Mouse (Mus musculus): ENCODE results near the gene Galnt14.

Gene Galnt14

DNA sequence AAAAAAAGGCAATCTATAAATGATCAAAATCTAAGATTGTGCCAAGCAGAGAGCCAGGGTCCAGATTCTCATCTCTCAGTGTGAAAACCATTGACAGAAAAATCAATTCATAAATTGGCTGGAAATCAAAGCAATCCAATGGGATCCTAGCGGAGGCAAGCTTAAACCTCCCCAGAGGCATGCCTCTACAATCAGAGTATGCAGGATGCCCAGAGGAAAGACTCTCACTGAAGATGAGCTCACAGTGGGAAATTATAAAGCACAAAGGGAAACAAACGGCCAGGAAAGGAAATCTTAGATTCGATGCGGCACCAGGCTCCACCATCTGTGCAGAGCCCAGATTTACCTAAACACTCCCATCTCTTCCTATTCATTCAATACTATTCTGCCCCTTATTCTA is 220.7 kb downstream of the Galnt14 start:
- no peak for DNase-seq

DNA sequence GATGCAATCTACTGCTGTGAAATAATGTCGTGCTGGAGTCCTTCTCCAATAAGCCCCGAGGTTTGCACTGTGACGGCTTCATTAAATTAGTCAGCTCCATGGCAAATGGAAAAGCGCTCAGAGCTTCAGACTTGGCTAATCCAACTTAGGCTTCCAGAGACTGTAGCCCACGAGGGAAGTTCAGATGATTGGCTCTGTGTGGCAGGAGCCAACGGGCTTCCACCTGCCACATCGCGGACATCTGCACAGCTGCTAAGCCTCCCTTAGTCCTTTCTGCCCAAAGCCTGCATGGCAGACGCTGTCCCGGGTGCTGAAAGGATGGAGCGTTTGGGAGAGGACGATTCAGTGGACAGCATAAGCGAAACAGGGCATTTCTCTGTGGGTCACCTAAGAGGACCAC is 222.5 kb downstream of the Galnt14 start:
- DNase-seq = no peak

DNA sequence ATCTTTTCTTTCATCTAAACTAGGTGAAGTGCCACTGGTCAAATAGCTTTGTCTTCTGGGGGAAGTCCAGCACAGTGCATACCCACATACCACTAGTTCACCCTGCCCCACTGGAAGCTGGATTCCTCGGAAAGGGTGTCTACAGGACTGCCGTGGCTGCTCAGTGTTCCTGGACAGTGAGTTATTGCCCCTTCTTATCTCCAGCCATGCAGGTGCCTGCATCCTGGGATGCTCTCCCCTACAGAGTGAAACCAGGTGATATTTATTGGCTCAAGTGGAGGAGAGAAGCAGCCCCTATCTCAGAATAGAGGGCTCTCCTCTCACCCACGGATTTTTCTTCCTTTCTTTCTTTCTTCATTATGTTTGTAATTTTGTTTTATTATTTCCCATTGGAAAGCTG is 222.9 kb downstream of the Galnt14 start:
- DNase-seq = no peak

DNA sequence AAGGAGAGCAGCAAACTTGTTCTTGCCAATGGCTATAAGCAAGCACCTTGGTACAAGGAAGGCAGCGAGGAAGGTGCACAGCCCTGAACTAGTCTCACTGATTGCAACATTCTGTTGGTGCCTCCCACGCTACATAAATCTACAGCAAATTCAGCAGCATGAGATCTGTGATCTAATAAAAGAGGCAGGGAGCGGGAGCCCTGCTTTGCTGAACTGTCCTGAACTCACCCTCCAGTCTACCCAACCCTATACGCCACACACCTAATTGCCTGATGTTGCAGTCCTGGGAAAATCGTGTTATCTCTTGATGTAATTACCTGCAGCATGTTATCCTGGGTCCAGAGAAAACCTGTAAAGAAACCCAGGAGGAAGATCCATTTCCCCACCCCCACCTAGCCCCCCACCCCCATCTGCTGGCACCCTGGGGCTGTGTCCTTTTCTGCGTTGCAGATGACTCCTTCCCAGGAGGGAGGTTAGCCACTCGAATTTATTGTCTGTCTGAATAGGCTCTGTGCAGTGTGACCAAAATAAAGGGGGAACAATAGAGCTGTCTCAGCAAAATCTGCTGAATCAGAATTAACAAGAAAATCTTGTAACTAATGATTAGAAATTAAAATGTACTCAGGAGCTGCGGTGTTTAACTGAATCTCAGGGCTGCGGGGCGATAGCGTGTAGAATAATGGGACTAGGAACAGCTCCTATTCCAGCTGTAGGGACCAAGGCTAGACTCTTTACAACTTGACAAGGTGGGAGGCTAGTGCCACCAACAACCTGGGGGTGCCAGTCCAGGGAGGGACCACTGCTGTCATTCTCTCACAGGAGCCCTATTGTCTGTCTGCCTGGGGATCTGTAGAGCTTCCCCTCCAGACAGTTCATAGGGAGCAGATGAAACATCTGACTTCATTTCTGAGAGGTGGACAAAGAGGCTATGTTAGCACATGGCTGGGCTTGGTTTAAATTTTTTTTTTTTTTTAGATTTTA is 232.9 kb downstream of the Galnt14 start:
- no peak for DNase-seq

DNA sequence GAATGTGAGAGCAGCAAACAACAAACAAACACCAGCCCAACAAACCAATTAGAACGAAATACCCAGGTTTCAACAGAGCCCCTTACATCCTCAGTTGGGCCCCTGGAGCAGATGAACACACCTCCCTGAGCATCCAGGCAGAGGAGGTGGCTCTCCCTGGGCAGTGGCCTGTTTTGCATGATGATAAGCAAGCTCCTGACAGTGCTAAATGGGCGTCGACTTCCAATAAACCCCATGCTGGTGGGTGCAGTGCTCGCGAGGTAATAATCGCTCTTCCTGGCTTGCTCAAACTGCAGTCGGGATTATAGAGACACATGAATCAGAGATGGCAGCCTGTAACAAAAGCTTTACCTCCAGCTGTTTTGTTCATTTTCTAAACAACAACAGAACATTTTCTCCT is 235.9 kb downstream of the Galnt14 start:
- DNase-seq = no peak

DNA sequence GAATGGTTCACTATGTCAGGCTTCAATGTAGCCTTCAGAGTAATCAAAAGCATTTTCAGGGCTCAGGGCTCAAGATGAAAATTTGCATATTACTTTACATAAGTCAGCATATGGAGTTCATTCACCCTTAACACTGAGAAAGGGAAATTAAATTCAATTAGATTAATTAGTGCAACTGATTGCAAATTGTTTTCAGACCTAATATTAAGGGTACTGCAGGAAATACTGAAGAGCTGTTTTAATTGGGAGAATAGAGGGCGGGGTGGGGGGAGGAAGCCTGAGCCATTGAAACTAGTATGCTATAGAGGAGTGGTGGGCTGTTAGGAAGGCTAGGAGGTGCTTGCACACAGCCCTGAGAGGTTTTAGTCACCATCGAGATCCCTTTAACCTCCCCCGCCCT is 237.2 kb downstream of the Galnt14 start:
- DNase-seq = no peak

DNA sequence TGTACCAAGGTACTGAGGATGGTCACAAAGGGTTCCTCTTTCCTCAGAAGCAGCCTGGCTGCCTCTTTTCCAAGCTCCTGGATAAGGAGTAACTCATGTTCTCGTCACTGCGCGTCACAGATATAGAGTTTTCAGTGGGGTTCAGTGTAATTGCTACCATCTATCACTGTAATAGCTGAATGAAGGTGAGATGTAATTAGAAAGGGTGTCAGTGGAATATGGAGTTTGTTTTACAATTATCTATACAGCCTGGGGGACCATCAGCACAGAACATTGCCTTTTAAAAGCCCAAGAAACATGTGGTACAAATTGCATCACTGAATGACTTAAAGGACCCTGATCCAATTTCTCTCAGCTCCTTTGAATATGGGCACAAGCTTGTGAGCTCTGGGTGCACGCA is 249.4 kb downstream of the Galnt14 start:
- no peak for DNase-seq

DNA sequence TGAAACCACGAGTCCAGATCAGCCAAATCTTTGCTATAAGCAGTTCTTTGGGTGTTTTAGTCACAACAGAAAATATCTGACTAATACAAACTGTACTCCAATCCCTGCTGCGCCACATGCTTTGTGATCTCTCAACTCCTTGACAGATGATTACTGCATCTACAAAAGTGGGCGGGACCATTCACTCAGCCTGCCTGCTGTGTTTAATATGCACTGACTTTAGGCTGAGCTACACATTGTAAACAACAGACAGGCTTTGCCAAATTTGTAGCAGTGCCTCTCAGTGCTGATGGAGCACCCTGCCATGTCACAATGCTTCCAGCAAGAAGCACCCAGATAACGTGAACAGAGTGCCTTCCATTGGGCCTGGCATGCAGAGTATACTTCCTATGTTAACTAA is 251.5 kb downstream of the Galnt14 start:
- DNase-seq = no peak

DNA sequence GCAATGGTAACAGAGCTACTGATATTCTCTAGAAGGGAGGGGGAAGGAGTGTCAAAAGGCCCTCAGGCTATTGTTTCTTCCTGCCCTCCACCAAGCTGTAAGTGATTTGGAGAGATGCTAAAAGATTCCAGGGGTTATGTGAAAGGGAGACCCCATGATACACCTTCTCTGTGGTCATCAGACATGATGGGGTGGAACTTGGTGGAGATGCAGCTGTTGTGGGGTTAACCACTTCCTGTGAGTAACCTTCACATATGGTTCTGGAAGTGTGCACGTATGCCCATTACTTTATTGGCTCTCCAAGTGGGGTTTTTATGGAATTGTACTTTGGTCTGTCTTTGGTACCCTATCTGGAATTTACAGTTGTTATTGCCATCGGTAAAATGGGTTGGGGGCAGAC is 253.7 kb downstream of the Galnt14 start:
- no peak for DNase-seq

DNA sequence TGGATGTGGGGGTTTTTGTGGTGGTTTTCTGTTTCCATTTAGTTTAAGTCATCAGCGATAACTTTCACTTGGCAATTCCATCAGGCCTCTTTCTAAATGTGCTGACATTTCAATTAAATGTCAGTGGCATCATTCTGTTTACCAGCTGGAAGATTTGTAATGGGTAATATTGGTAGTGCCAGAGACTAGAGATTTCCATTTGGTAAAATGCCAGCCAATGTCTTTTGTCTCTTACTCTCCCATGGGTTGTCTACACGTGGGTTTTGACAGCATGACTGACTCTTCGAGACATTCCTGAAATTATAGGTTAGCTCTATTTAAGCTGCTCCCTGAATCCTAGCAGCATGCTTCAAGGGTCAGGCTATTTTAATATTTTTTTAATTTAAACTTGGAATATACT is 256.6 kb downstream of the Galnt14 start:
- no peak for DNase-seq

DNA sequence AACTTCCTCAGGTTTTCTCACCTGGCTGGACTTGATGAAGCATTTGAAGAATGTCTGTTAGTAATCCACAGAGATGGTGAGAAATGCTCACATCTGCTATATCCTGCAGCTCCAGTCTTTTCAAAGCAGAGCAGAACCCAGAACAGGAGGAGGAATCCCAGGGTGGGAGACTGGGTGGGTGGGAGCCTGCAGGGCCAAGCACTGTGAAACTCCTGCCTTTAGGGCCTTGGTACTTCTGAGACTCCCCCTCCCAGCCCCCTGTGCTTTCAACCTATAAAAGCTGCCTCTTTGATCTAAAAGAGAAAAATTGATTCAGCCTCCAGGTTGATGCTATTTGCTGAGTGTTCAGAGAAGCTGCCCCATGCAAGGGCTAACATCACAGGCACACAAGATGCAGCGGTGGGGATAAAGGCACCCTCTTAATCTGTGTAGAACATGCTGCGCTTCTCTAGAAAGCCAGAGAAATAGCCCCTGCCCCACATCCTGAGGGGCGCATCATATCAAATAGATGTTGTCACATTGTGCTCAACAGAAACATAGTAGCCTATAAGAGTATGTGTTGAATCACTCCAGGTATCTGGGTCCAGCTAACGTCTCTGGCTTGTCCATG is 258.0 kb downstream of the Galnt14 start:
- DNase-seq = no peak

DNA sequence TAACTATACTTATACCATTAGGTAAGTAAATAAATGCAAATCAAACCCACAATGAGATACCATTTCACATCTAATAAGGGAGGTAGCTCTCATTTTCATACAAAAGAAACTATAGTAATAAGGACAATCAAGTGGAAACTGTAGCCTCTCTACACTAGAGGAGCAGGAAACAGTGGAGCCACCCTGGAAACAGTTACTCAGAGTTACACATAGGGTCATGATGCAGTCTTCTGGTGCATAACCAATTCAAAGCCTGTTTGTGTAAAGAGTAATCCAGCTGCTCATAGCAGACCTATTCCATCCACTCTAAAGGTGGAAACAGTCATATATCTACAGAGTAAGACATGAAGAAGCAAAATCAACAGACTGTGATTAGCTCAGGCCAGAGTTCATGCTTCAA is 261.1 kb downstream of the Galnt14 start:
- no peak for DNase-seq

Measured in cerebellum, adult 11-12 months (tissue).